Mouse (Mus musculus) thymus, postnatal 10 days (tissue): Measurements from ENCODE around the gene Kpna7.
A peak's percentile ranks its signal among the peaks of the same experiment; 100 is the strongest.

Experiments
- DNase-seq, 2 experiments: peaks; one replicate each; pipeline ENCODE4 v3.0.0; 2021; ENCODE audit warnings: low spot score in 2 of 2

Kpna7 gene

GRCm38 (mm10) chr5:144964465-144964864, 119.4 kb downstream of the Kpna7 start:
- DNase-seq = no peak

DNA sequence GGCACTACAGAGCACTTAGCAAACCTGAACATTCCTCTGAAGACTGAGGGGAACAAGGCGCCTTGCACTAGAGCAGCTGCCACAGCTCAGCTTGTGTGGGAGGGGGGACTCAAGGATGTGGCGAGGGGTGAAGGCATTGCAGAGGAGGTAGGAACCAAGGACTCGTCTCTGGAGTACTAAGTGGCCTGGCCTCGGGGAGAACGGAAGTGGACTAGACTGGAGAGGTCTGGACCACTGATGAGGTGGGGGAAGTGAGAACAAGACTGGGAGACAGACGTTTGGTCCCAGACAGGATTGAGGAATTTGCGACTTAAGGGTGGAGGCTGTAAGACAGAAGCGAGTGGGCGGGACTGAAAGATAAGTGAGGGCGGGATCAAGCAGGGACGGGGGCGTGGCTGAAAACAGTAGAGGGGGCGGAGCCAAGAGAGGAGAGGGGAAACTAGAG, 120.0 kb downstream of the Kpna7 start:
- DNase-seq = peak; percentile 56 to 60

GRCm38 (mm10) chr5:144963401-144963800, 120.4 kb downstream of the Kpna7 start:
- DNase-seq = no peak

GRCm38 (mm10) chr5:144958271-144958670, 125.6 kb downstream of the Kpna7 start:
- no peak for DNase-seq

- DNase-seq = no peak
These were observed 129.4 kb downstream of the Kpna7 start for GRCm38 (mm10) chr5:144954432-144954831.

DNA sequence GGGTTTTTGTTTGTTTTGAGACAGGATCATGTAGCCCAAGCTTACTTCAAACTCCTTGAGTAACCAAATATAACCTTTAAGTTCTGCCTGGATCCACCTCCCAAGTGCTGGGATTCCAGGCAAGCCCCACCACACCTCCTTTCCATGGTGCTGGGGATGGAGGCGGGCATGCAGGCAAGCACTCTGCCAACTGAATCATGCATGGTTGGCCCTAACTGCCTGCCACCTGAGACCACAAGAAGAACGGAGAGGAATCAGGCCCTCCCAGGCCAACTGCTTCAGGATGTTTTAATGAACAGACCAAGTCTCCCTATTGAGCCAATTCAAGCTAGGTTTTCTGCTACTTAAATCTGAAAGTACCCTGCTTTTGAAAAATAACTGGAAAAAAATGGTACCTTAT, 131.2 kb downstream of the Kpna7 start:
- DNase-seq = no peak

- DNase-seq = no peak
These were observed 133.3 kb downstream of the Kpna7 start for GRCm38 (mm10) chr5:144950428-144951051.

- no peak for DNase-seq
These were observed 134.0 kb downstream of the Kpna7 start for GRCm38 (mm10) chr5:144949856-144950255.

DNA sequence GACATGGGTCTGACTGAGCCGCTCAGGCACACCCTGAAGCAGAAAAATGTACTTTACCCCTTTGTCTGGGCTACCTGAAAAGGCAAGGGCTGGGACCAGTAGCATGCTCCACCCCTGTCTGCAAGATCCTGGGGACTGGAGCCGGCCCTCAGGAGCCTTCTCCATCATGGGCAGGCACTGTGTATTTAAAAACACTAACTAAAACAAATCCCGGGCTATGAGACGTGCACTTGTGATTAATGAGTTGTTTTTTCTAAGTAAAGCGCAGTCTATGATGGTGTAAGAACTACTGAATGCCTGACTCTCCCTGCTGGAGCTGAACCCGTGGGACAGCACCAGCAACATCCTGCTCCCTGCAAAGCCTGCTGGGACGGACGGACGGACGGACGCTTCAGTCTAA, 135.4 kb downstream of the Kpna7 start:
- no peak for DNase-seq

DNA sequence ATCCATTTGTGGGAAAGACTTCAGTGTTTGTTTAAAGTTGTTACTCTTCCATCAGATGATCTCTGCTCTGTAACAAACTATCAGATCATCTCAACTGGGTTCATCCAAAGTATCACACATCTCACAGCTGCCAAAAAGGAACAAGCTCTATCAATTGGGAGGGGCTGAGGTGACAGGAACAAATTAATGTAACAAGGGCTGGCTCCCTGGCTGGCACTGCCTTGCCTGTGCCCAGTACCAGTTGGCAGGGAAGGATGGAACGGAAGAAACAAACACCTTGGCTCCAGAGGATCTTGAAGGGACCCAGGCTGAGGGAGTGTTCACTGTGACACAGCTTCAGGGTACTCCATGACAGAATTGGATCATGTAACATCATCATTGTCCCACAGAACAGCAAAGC, 135.8 kb downstream of the Kpna7 start:
- no peak for DNase-seq

DNA sequence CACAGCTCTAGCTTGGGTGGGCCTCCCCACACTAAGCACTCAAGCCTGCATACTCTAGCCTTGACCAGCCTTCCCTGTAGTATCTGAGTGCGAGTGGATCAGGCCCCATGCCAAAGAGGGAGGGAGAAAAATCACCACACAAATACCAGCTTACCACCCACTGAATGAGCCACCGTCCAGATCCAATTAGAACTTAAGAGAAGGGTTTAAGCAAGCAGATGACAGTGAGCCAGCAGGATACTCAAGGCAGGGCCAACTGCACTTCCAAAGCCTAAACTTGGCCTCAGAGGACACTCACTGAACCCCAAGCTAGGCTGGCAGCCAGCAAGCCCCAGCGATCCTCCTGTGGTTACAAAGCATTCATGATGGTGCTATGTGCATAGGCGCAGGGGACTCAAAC, 137.8 kb downstream of the Kpna7 start:
- DNase-seq = no peak

- no peak for DNase-seq
These were observed 138.9 kb downstream of the Kpna7 start for GRCm38 (mm10) chr5:144944932-144945331.

GRCm38 (mm10) chr5:144944370-144944769, 139.5 kb downstream of the Kpna7 start:
- DNase-seq = no peak

DNA sequence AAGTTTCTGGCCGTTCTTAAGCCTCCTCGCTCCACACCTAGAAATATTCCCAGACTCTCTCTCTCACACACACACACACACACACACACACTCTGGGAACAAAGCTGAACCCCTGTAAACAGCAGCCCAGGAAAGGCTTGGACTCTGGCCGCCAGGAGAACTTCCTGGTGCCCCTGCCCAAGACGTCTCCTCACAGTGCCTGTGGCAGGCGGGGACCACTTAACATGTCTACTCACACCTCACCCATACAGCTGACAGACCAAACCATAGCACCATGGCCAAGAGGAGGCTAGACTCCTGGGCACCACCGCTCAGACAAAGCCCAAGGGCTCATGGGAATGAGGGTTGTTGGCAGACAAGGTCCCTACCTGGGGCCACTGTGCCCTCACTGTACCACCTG, 140.5 kb downstream of the Kpna7 start:
- DNase-seq = no peak

DNA sequence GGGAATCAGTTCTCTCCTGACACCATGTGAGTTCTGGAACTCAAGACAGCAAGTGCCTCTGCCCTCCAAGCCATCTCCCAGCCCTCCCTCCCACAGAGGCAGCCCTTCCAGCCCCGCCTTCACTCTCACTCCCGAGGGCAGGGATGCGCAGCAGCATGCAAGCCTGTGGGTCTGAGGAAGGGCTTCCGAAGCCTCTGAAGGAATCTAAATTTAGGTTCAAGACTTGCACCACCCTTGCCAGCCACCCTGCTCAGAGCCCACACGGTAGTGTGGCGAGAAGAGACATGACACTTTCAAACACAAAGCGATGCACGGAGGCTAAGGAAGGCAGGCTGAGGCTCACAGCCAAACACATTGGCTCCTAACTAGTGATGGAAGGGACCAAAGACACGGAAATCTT, 141.4 kb downstream of the Kpna7 start:
- DNase-seq = no peak

- no peak for DNase-seq
These were observed 142.9 kb downstream of the Kpna7 start for GRCm38 (mm10) chr5:144940904-144941303.

DNA sequence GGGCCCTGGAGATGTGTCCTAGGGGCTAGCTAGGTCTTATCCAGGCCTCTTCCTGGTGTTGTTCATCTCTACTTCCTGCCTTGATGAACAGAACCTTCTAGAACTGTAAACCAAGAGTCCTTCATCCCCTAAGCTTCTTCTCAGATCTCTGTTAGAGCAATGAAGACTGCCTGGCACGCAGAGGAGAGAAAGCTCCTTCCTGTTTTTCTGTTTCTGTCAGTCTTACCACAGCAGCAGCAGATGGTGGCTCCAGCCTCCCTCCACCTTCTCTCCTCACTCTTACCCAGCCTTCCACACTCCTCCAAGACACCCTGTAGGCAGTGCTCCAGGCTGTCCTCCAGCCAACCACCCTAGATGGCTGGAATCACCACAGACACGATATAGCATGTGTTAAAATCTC, 146.5 kb downstream of the Kpna7 start:
- DNase-seq = no peak
